Mouse (Mus musculus) megakaryocyte, embryonic 14.5 days (primary cell): Measurements from ENCODE around the gene Dock9. TPM values are rescaled to one million over a fixed set of nuclear protein-coding genes. Genes with fewer than 3 reads are reported as not detected.

ENCODE experiments used
- H3K27me3 ChIP-seq: replicated peaks from 2 replicates; pipeline ENCODE3; 2012; ENCODE audit warnings: inconsistent platforms
- H3K36me3 ChIP-seq: replicated peaks from 2 replicates; pipeline ENCODE3; 2012; ENCODE audit warnings: low read length, inconsistent platforms, mixed read lengths
- H3K4me1 ChIP-seq: 2 replicates; pipeline ENCODE4 v1.6.1; 2012; ENCODE audit warnings: inconsistent platforms
- H3K4me3 ChIP-seq: replicated peaks from 2 replicates; pipeline ENCODE3; 2012; ENCODE audit warnings: moderate library complexity, mild to moderate bottlenecking, inconsistent platforms
- H3K9me3 ChIP-seq: 2 replicates; pipeline ENCODE4 v1.6.1; 2012; ENCODE audit warnings: inconsistent platforms
- FLI1 ChIP-seq: IDR thresholded peaks from 2 replicates; pipeline ENCODE4 v1.6.1; 2012; ENCODE audit warnings: low read length, inconsistent platforms, mixed read lengths
- GATA1 ChIP-seq: IDR thresholded peaks from 3 replicates; pipeline ENCODE4 v1.6.1; 2012; ENCODE audit warnings: mixed read lengths, low read length, inconsistent platforms, borderline replicate concordance
- polyA plus RNA-seq: library from polyadenylated mRNA; stranded (reverse); fragments of >175 nt; gene quantifications from 2 replicates; pipeline ENCODE4 v1.2.3, GENCODE M21; 2012; ENCODE audit warnings: low replicate concordance; ENCODE audit not compliant: insufficient read depth

Gene Dock9
- polyA plus RNA-seq, 1 experiment, result 0.13 TPM

GRCm38 (mm10) chr14:121499769-121500168 is 297.9 kb downstream of the Dock9 start:
- TF ChIP-seq FLI1 (no peak), GATA1 (no peak)
- peaks cover 46% of the 10 kb centered on the region for H3K27me3 ChIP-seq
- H3K4me3 ChIP-seq, result no peak overlapping the region
- peaks cover 6% of the 10 kb centered on the region for H3K4me1 ChIP-seq
- no peaks in the 10 kb centered on the region for H3K36me3 ChIP-seq
- peaks cover 6% of the 10 kb centered on the region; the same call in 1 of the 2 replicates for H3K9me3 ChIP-seq

DNA sequence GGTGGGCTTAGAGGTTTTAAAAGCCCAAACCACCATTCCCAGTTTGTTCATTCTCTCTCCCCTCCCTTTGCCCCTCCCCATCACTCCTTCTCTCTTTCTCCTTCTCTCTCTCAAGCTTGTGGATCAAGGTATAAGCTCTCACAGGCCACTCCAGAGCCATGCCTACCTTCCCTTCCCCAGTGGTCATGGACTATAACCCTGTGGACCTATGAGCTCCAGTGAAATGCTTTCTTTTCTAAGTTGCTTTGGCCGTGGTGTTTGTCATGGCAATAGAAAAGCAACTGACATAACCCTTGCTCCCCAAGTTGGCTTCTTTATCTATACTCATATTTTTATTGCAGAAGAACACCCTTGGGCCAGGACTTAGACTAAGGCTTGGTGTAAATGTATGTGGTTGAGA is 299.8 kb downstream of the Dock9 start:
- peaks cover 6% of the 10 kb centered on the region; the same call in 1 of the 2 replicates for H3K4me1 ChIP-seq
- H3K36me3 ChIP-seq, result no peaks in the 10 kb centered on the region
- no peaks in the 10 kb centered on the region for H3K9me3 ChIP-seq
- H3K27me3 ChIP-seq, result peaks cover 40% of the 10 kb centered on the region
- TF ChIP-seq GATA1, result no peak
- H3K4me3 ChIP-seq, result no peak overlapping the region

DNA sequence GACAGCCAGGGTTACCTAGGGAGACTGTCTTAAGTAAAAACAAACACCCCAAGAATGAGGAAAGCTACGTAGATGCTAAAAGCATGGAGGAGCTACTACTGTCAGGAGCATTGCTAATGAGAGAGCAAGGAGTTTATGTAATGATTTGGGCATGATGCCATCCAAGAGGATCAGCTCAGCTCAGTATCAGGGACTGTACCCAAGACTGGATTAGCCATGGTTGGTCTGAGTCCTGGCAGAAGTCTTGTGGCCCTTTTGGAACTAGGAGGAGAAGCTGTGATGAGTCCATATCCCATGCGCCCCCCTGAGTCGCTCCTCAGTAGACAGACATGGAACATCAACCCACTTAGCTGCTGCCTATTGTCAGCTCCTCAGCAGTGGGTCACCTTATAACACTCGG is 301.9 kb downstream of the Dock9 start:
- H3K36me3 ChIP-seq, result no peaks in the 10 kb centered on the region
- no peaks in the 10 kb centered on the region for H3K9me3 ChIP-seq

DNA sequence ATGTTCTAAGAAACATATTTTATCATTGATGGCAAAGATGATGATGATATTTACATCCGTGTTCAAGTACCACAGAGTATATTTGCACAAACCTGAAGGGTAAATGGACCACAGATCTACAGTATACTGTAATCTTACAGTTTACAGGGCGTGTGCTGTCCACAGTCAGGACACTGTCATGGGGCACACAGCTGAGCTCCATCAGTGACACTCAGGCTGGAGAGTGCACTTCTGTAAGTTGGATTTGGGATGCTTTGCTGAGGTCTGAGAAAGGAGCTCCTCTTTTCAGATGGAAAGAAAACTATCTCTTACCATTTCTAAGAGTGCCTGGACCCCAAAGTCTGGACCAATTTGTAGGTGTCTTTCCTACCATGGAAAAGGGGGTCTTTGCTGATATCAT is 302.5 kb downstream of the Dock9 start:
- H3K4me1 ChIP-seq, result peaks cover 6% of the 10 kb centered on the region; the same call in 1 of the 2 replicates
- H3K9me3 ChIP-seq, result no peaks in the 10 kb centered on the region
- H3K36me3 ChIP-seq, result no peaks in the 10 kb centered on the region
- H3K27me3 ChIP-seq, result peaks cover 39% of the 10 kb centered on the region
- no peak for TF ChIP-seq FLI1
- no peak for TF ChIP-seq GATA1
- no peak overlapping the region for H3K4me3 ChIP-seq

More for the DNA sequence above, 301.9 kb downstream of the Dock9 start:
- TF ChIP-seq GATA1, result no peak
- Histone ChIP-seq H3K4me1 (peaks cover 6% of the 10 kb centered on the region; the same call in 1 of the 2 replicates), H3K27me3 (peaks cover 42% of the 10 kb centered on the region), H3K4me3 (no peak overlapping the region)

- no peaks in the 10 kb centered on the region for H3K4me1 ChIP-seq
- no peak overlapping the region for H3K4me3 ChIP-seq
- peaks cover 43% of the 10 kb centered on the region for H3K27me3 ChIP-seq
- peaks cover 5% of the 10 kb centered on the region for H3K9me3 ChIP-seq
- H3K36me3 ChIP-seq, result no peaks in the 10 kb centered on the region
- no peak for TF ChIP-seq FLI1
- no peak for TF ChIP-seq GATA1
Observed at GRCm38 (mm10) chr14:121494238-121494637, 303.4 kb downstream of the Dock9 start.

- Histone ChIP-seq H3K4me1 (no peaks in the 10 kb centered on the region), H3K9me3 (peaks cover 9% of the 10 kb centered on the region), H3K27me3 (peaks cover 46% of the 10 kb centered on the region), H3K36me3 (no peaks in the 10 kb centered on the region), H3K4me3 (no peak overlapping the region)
- TF ChIP-seq GATA1, result no peak
- TF ChIP-seq FLI1, result no peak
Observed at GRCm38 (mm10) chr14:121493712-121494111, 303.9 kb downstream of the Dock9 start.

- Histone ChIP-seq H3K4me3 (no peak overlapping the region), H3K4me1 (no peaks in the 10 kb centered on the region), H3K9me3 (peaks cover 13% of the 10 kb centered on the region), H3K36me3 (no peaks in the 10 kb centered on the region), H3K27me3 (peaks cover 45% of the 10 kb centered on the region)
- TF ChIP-seq GATA1 (no peak), FLI1 (no peak)
Observed at GRCm38 (mm10) chr14:121492328-121492727, 305.3 kb downstream of the Dock9 start.

Other genes starting within 250 kb of the Dock9 start
- 55.9 and 94.6 TPM in 2 replicates for gene Ubac2, start 80.8 kb upstream of the Dock9 start, polyA plus RNA-seq
- gene Gpr18, start 117.9 kb upstream of the Dock9 start, polyA plus RNA-seq, result 0.06 TPM in 1 of 2 replicates, not detected in the other
- gene Gpr183, start 167.4 kb upstream of the Dock9 start, polyA plus RNA-seq, result 0.89 TPM in 1 of 2 replicates, not detected in the other
- gene Timm8a2, start 236.8 kb upstream of the Dock9 start, polyA plus RNA-seq, result not detected in 2 replicates